Mouse (Mus musculus) layer of hippocampus, postnatal 14 days (tissue): ENCODE data around the gene Selplg. TPM values are rescaled to one million over a fixed set of nuclear protein-coding genes. Genes with fewer than 3 reads are reported as not detected.

Experiments used
- DNase-seq, 2 experiments: peaks; one replicate each; pipeline ENCODE4 v3.0.0; 2021 to 2022; ENCODE audit warnings: low spot score in 2 of 2, mixed read lengths in 1 of 2
- total RNA-seq, 2 experiments: library from RNA; stranded (reverse); gene quantifications; 2 replicates each; pipeline ENCODE4 v1.2.3; 2021

The Selplg gene
- total RNA-seq, 2 experiments from 2014 or later, result 26.5 to 29.3 TPM

DNA sequence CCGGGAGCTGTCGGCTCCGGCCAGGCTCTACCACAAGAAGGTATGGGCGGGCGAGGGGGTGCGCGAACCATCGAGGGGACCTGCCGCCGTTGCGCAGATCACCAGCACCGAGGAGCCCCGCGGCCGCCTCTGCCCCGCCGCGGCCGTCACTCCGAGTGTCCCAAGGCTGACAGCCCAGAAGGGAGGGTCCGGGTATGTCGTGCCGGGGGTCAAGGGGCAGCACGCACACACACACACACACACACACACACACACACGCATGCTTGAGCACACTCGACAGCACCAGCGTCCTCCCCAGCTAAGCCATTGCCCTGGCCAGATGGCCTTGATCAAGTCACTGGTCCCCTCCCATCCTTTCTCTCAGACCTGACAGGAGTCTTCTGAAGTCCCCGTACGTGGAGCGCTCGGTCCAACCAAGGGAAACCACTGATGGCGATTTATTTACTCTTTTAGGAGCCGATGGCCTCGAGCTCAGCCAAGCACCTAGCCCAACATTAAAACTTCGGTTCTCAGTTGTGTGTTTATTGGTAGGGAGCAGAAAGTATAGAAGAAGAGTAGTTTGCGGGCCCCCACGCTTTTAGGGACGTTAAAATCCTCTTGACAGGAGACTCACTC is 59.4 kb downstream of the Selplg start:
- no peak for DNase-seq

DNA sequence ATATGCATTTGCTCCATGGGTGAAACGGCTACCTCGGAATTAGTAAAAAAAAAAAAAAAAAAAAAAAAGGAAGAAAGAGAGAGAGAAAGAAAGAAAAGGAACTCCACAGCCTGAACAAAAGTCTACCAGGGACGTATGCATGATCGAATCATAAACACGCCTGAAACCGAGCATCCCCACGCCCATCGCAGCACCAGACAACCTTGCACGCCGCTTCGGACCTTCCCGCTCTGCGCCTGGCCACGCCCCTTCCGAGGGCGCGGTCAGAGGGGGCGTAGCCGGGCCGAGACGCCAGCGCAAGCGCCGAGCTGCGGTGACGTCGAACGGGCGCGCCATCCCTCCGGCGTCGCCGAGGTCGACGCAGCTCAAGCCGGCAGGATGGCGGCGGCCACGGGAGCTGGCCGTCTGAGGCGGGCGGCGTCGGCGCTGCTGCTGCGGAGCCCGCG is 60.0 kb downstream of the Selplg start, which contains the start of the genes Sart3 and Iscu:
Gene Sart3, minus strand, starts transcription at position 61 of the 446 bp plus-strand sequence.
Gene Iscu, plus strand, starts transcription at position 299 of the 446 bp plus-strand sequence.
- peak; percentile 91 to 94 for DNase-seq

DNA sequence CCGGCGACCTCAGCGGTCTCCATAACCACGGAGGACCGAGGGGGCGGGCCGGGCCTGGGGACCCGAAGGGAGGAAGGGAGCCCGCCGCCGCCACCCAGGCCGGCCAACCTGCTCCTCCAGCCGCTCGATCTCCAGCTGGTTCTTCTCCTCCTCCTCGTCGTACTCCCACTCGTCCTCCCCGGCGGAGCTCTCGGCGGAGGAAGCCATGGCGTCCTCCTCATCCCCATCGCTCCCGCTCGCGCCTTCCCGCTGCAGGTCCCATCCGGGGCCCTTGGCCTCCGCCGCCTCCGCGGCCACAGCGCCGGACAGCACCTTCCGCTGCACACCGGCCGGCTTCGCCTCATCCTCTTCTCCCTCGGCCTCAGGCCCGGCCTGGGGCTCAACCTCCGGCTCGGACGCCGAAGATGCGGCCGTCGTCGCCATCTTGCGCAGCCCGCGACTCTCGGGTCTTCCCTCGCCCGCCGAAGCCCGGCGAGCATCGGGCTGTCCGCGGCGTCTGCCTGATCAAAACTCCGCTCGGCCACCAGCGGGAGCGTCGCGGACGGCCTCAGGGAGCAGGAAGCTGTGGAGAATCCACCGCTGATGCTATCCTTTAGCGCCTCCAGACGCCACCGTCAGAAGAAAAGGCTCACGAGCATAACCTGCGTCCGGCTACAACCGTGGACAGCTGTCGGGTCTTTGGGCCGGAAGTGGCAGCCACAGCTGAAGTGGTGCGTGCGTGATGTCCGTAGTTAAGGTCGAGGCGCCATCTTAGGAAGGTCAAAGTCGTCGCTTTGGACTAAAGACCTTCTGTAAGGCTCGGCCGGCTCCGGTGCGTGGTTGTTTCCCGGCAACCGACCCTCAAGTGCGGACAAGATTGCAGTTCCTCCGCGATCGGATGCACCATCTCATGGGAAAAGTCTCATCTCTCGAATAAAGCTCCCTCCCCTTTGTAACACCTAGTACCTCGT is 61.0 kb downstream of the Selplg start:
- DNase-seq, result peak; percentile 91 to 94

DNA sequence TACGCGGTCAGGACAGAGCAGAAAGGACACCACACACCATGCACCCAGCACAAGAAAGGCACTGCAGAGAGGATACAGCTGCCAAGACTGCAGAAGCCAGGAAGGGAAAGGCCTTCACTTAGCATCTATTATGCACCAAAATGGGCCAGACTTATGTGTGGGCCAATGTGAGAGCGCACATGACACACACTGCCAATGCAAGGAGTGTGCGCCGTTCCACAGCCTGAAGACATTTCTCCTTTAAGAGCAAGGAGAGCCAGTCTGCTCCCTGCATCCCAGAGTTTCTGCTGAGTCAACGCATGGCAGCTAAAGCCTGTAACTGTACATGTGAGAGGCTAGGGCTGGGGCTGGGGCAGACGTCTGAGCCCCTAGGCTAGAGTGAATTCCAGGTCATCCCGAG is 63.6 kb downstream of the Selplg start:
- DNase-seq, result no peak

Other genes starting within 250 kb of the Selplg start
- gene Cmklr1, start 182.2 kb downstream of the Selplg start, total RNA-seq, result 1 to 10 TPM; 2.8 to 5.1 TPM
- gene 1700069L16Rik, start 107.9 kb downstream of the Selplg start, total RNA-seq, result not detected
- 10 to 100 TPM in 1 of 2 experiments, 1 to 10 TPM in 1; 9.6 to 12.0 TPM for gene Ficd, start 96.8 kb downstream of the Selplg start, total RNA-seq
- 10 to 100 TPM; 35.0 to 37.5 TPM for gene Sart3, start 60.1 kb downstream of the Selplg start, total RNA-seq
- 10 to 100 TPM; 89.1 to 98.0 TPM for gene Iscu, start 59.9 kb downstream of the Selplg start, total RNA-seq
- 10 to 100 TPM; 20.7 to 22.6 TPM for gene Tmem119, start 32.1 kb downstream of the Selplg start, total RNA-seq
- gene Coro1c, start 76.1 kb upstream of the Selplg start, total RNA-seq, result 10 to 100 TPM; 87.9 to 94.2 TPM
- 10 to 100 TPM; 23.8 to 25.2 TPM for gene Ssh1, start 161.2 kb upstream of the Selplg start, total RNA-seq
- gene Dao, start 171.1 kb upstream of the Selplg start, total RNA-seq, result not detected
- 10 to 100 TPM; 31.3 to 34.7 TPM for gene Usp30, start 232.8 kb upstream of the Selplg start, total RNA-seq